Mouse (Mus musculus) G1E (cell line): ENCODE measurements around the gene Aff3.

ENCODE experiments used
- CTCF ChIP-seq: IDR thresholded peaks from 2 replicates; pipeline ENCODE4 v1.5.1; 2012; ENCODE audit warnings: low read depth, low read length, inconsistent platforms, mixed read lengths
- GATA1 ChIP-seq: IDR thresholded peaks from 2 replicates; pipeline ENCODE4 v1.6.1; 2012; ENCODE audit warnings: borderline replicate concordance, low read length, inconsistent platforms, mixed read lengths
- POLR2AphosphoS5 ChIP-seq: IDR thresholded peaks from 2 replicates; pipeline ENCODE4 v1.6.1; 2012; ENCODE audit warnings: low read depth, low read length, inconsistent platforms; ENCODE audit not compliant: insufficient replicate concordance
- TAL1 ChIP-seq: conservative IDR thresholded peaks from 2 replicates; pipeline ENCODE4 v1.6.1; 2012; ENCODE audit warnings: low read depth, low read length, inconsistent platforms, mixed read lengths

DNA sequence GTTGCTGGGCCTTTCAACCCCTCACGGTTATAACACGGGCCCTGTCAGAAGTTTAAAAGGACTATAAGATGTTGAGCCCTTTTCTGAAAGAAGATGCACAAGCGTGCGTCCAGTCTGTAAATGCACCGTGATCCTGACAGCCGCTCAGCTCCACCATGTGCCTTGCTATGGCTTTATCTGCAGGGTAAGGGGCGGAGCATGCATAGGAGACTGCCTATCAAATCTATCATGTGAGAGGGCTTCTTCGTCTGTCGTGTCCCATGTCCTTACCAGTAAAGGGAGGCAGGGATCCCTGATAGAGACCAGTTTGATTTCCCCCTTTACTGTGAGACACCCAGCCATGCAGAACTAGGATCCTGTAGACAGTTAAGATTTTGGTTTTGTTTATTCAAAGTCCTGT, 222.3 kb downstream of the Aff3 start:
- TF ChIP-seq CTCF, result no peak
- no peak for TF ChIP-seq GATA1
- no peak for TF ChIP-seq POLR2AphosphoS5
- TF ChIP-seq TAL1, result no peak
